Mouse (Mus musculus) cerebral cortex, adult 2 months (tissue): Measurements from ENCODE around the gene Il6st.

Experiments used
- WGBS: fragments of 180-500 bp; shearing (Covaris S2); methylation state at CpG from one replicate; pipeline ENCODE4 v1.1.7; 2018; 5-methylcytosine and 5-hydroxymethylcytosine counted together

Il6st gene

DNA sequence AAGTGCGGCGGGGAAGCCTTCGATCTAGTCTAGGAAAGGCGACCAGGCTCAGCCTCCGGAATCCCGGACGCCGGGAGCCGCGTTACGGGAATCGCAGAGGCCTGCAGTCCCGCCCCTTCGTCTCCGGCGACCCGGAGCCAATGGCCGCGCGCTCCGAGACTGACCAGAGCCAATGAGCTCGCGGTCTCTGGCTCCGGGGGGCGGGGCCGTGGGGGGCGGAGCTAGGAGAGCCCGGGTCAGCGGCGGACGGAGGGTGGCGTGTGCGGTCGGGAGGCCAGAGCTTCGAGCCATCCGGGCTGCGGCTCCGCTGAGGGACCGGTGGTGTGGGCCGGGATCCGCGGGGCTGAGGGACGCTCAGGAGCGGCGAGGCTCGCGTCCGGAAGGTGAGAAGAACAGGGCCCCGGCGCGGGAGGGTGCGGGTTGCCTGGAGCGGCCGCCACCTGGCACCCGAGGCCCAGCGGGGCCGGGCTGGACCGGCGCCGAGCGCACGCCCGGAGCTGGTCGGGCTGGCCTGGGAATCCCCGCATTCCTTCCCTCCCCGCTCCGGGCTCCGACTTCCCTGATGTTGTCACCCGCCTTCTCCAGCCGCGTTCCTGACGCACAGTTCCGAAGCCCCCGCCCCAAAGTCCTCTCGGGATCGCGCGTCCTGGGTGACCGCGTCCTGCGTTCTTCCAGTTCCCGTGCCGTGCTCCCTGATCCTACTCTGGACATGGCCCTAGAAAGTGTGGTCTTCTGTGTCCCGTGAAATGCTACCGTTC, at the start of gene Il6st:
Gene Il6st (plus strand): TSS at position 203 of the 758 bp plus-strand sequence.
- WGBS, result under 1% methylated on average over 81 of the region's 85 CpGs

GRCm38 (mm10) chr13:112415896-112416295, 48.0 kb upstream of the Il6st start:
- 84% methylated on average over 6 of the region's 6 CpGs for WGBS

DNA sequence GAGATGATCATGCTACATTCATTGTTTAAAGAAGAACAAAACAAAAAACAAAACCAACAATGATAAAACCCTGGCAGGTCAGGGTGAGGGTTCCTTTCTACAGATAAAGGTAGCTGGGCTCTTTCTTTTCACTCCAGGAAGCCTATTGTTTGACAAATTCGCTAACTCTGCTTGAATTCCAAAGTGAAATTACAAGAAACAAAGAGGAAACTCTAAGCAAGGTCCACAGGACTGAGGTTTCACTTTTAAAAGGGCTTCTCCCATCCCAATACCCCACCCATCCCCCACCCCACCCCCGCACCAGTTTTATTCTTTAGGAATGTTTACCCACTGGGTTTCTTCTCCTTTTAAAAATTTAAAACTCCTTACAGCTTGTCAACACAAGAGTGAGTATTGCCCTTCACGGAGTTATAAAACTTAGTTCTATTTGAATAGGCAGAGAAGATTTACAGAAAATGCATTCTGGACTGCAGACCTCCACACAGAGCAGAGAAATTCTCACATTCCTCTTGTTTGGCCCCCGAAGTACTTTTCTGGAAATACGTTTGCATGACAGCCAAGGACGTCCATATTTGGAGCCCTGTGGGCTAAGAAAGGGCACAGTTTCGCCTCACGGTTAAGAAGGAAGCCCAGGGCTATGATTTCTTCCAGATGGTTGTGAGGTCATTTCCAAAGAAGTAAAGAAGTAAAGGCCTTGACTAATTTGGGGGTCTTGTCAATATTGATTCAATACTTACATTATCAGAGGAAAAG, 47.3 kb upstream of the Il6st start:
- WGBS, result 41% methylated on average over 8 of the region's 8 CpGs

DNA sequence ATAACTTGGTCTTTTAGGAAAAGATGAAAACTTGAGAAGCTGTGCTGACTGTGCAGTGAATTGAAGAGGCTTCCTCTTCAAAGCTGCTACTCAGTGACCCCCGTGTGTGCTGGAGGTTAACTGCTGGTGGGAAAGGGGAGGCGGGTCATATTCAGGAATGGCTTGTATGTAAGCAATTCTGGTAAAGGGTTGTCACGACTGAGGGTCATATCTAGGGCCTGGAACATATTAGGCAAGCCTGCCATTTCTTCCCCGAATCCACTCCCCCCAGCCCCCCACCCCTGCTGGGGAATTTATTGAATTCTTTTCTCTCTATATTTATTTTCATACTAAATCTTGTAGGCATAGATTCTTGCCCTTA, 46.7 kb upstream of the Il6st start:
- WGBS, result 64% methylated on average over 4 of the region's 4 CpGs

DNA sequence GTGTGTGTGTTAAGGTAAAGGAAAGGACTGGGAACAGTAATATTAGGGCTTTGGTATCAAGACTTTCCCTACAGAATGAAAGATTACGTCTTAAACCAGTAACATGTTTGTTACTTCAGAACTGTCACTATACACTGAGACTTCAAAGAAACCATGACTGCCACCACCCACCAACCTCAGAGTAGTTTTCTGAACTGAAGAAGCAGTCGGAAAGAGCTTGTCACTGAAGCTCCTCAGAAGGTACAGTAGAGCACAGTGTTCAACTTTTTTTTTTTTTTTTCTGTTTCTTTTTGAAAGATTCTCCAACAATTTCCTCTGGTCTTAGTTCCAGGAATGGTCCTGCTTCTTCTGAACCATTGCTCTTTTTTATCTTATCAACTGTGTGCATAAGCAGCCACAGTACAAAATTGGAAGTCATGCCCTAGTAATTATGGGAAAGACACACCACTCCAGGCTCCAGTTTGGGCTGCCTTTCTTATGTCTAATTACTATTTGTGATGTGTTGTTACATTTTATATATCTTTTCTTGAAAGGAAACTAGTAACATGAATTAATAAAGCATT, 45.9 kb upstream of the Il6st start:
- 75% methylated on average over 2 of the region's 2 CpGs for WGBS

GRCm38 (mm10) chr13:112418595-112418994, 45.3 kb upstream of the Il6st start:
- WGBS, result 95% methylated on average over 4 of the region's 4 CpGs

GRCm38 (mm10) chr13:112424212-112424611, 39.7 kb upstream of the Il6st start:
- WGBS, result 90% methylated on average over 2 of the region's 2 CpGs

GRCm38 (mm10) chr13:112424635-112425034, 39.2 kb upstream of the Il6st start:
- 91% methylated on average over 7 of the region's 7 CpGs for WGBS

DNA sequence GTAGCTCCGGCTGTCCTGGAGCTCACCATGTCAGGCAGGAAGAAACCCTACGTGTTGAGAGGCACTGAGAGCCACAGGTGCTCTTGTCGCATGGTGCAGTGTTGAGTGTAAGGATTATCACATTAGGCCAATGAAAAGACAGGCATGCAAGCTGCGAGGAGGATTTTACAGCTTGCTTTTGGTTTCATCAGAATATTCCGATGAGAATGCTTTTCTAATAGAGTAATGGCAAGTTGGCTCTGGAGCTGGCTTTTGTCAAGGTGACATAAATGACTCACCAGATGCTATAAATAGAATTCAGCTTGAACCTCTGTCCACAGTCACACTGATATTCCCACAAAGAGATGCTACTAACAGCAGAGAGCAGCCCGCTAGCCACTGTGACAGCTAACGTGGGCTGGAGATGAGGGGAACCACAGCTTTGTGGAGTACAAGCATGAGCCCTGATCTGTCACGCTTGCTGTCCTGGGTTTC, 38.7 kb upstream of the Il6st start:
- WGBS, result 80% methylated on average over 8 of the region's 8 CpGs

DNA sequence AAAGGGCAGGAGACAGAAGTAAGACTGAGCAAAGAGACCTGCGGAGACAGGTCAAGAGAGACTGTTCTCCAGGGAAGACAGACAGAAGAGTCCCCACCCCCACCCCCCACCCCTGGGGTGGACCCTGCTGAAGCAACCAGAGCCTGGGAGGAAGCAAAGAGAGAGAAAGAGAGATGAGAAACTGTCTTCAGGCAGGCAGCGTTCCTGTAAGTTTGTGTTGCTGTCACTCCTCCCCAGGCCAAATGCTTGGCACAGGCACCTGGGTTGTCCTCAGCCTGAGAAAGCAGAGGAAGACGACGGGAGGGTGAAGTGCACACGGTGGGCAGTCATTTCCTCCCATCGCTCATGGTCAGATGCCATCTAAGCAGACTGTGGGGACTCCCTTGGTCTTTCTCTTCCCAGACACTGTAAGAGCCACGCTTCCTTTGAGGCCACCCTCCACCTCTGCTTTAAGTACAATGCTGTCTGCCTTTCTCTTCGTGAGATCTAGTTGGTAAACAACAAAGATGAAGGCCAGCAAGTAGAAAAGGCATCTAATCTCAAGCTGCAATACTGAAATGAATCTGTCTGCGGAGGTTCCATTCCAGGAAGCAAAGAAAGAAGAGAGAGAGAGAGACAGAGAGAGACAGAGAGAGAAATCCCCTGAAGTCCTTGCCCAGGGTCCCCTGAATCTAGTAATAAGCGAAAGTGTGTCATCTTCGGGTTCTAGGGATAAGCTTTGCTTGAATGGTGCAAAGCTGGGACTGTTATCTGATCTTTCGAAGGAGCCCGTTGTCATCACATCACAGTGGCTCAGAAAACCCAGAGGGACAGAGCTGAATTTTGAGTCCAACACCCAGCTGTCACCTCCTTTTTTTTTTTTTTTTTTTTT, 37.4 kb upstream of the Il6st start:
- WGBS, result 82% methylated on average over 13 of the region's 13 CpGs

DNA sequence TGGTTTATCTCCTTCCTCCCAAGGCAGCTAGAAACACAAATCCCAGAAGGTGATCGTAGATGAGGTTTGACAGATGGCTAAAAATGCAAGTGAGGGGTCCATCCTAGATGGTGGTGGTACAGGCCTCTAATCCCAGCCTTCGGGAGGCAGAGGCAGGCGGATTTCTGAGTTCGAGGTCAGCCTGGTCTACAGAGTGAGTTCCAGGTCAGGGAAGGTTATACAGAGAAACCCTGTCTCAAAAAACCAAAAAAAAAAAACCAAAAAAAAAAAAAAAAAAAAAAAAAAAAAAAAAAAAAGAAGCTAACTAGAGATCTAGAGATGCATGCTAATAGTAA, 36.8 kb upstream of the Il6st start:
- 98% methylated on average over 4 of the region's 4 CpGs for WGBS

GRCm38 (mm10) chr13:112427521-112427920, 36.3 kb upstream of the Il6st start:
- WGBS, result 91% methylated on average over 15 of the region's 15 CpGs

DNA sequence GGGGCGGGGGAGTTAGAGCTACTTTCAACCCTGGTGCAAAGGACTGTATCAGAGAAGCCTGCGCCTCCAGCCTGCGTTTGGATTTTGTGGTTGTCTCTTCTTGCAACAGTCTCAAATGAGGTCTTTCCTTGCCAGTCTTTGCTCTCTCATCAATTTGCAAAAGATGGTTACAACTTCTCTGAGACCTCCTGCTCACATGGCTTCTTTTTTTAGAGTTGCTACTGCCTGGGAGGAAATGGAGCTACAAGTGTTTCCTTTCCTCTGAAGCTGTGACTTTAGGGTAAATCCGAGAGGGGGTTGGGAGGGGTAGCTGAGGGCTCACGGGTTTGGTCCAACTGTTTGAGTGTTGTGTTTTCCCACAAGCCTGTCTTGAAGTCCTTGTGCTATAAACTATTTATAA, 30.6 kb upstream of the Il6st start:
- 67% methylated on average over 5 of the region's 5 CpGs for WGBS

- WGBS, result 72% methylated on average over 8 of the region's 8 CpGs
These were observed 28.4 kb upstream of the Il6st start for GRCm38 (mm10) chr13:112435241-112436075.

- 93% methylated on average over 7 of the region's 7 CpGs for WGBS
These were observed 27.6 kb upstream of the Il6st start for GRCm38 (mm10) chr13:112436288-112436687.

DNA sequence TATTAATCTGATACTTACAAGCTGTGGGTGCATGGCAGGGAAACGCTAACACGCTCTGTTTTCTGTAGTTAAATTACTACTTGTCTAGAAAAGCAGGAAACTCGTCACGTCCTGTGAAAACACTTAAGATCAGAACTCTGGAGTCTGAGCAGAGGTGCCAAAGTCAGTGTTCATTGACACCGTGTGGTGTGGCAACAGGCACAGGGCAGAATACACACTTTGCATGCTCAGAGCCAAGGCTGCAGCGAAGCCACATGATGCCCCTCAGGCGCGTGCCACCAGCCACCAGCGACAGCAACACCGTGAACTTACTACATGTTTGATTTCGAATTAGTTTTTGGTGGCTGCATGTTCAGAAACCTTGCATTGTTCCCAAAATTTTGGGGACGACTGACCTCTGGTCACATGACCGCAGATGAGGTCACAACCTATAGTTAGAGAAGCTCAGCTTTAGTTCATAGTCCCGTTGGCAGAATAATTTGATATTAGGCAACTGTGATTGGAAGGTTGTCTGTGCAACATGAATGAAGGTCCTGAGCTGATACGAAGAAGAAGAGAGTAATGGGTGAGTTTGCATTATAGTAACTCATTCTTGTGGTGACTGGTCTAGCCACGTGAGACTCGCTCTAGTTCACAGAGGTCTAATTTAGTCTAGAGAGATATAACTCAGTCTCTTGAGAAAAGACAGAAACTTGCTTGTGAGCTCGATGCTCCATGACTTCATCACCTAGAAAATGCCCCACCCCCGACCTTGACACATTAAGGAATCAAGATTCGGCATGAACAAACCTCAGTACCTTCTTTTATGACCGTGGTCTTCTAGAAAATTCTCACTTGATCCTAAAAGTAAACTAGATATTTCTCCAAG, 25.6 kb upstream of the Il6st start:
- 88% methylated on average over 21 of the region's 21 CpGs for WGBS

DNA sequence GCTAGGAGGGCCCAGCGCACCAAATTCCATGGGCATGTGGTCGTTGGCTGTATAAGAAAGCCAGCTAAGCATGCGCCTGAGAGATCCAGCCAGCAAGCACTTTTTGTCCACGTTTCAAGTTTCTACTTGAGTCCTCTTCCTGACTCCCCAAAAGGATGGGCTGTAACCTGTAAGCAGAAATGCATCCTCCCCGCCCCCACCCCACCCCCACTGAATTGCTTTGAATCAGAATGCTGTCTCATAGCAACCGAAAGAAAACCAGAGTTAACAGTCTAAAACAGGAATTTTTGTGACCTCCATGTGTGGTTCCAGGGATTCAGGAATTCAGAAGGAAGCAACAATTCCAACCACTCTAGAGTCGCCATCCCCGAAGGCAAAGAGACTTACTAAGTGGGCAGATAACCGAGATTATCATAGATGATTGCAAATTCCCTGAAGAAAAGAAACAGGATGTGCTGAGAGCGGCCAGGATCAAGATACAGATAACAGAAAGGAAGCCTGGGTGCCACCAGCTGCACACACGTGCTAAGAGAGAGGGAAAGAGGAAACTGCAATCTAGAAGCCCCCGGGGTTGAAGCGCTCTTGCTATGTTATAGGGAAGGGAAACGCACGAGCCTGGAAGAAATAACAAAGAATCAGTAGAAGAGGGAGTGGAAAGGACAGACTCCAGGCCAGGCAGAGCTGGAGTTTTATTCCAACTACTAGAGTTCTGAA, 24.6 kb upstream of the Il6st start:
- WGBS, result 30% methylated on average over 15 of the region's 15 CpGs

DNA sequence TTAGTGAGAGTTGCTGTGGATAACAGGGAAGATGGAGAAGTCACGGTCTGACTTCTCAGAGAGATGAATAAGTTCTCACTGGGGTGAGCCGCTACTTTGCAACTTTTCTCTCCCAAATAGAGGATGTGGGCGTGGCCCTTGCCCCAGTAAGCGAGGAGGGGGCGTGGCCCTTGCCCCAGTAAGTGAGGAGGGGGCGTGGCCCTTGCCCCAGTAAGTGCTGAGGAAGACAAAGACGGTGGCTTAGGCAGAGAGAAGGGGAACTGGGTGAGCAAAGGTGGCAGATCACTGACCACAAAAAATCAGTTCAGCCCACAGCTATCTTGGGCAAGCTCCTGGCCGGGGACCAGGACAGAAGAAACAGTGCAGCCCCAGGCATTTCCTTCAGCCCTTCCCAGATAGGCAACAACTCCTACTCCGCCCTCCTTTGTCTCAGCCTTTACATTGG, 23.9 kb upstream of the Il6st start:
- 23% methylated on average over 9 of the region's 9 CpGs for WGBS

GRCm38 (mm10) chr13:112440668-112441067, 23.2 kb upstream of the Il6st start:
- 79% methylated on average over 8 of the region's 8 CpGs for WGBS
